Mouse (Mus musculus) kidney, adult 2 months (tissue): ENCODE measurements around the gene Arl4a. TPM values are rescaled to one million over a fixed set of nuclear protein-coding genes. Genes with fewer than 3 reads are reported as not detected.

Source experiments
- DNase-seq: peaks from one replicate; pipeline ENCODE4 v3.0.0; 2021
- H3K27ac ChIP-seq: fragments of 200-500 bp; 2 replicates; pipeline ENCODE4 v1.5.1; 2012; ENCODE audit warnings: low read depth, low read length, control low read depth, inconsistent platforms; ENCODE audit not compliant: insufficient read depth
- H3K27me3 ChIP-seq: fragments of 200-500 bp; replicated peaks from 2 replicates; pipeline ENCODE4 v1.6.1; 2012; ENCODE audit warnings: mild to moderate bottlenecking, moderate library complexity, low read length, inconsistent platforms; ENCODE audit not compliant: control insufficient read depth, insufficient read depth
- H3K36me3 ChIP-seq: fragments of 200-500 bp; 2 replicates; pipeline ENCODE4 v1.6.1; 2012; ENCODE audit warnings: mild to moderate bottlenecking, moderate library complexity, low read length, inconsistent platforms; ENCODE audit not compliant: control insufficient read depth, insufficient read depth
- H3K4me1 ChIP-seq: fragments of 200-500 bp; 2 replicates; pipeline ENCODE4 v1.6.1; 2011; ENCODE audit warnings: low read length; ENCODE audit not compliant: control insufficient read depth, insufficient read depth
- H3K4me3 ChIP-seq: fragments of 200-500 bp; 2 replicates; pipeline ENCODE4 v1.5.1; 2011; ENCODE audit warnings: mild to moderate bottlenecking, low read depth, low read length, control low read depth; ENCODE audit not compliant: insufficient read depth
- CTCF ChIP-seq: fragments of 200-500 bp; conservative IDR thresholded peaks from 2 replicates; pipeline ENCODE4 v1.5.1; 2011; ENCODE audit warnings: low read depth, mild to moderate bottlenecking, control low read depth, low read length, moderate library complexity, mixed read lengths; ENCODE audit not compliant: insufficient read depth, insufficient read length
- POLR2A ChIP-seq: fragments of 200-500 bp; IDR thresholded peaks from one replicate; pipeline ENCODE4 v1.6.1; 2011; ENCODE audit warnings: low read depth, low read length, control low read depth
- WGBS: fragments of 180-500 bp; shearing (Covaris S2); methylation state at CpG from one replicate; pipeline ENCODE4 v1.1.7; 2018; 5-methylcytosine and 5-hydroxymethylcytosine counted together
- polyA plus RNA-seq: library from polyadenylated mRNA; depleted of rRNA; stranded (reverse); fragments of >200 nt; gene quantifications from 2 replicates; pipeline ENCODE4 v1.2.3, GENCODE M21; 2012

Gene Arl4a
- polyA plus RNA-seq, 1 experiment = 12.4 TPM

GRCm38 (mm10) chr12:39992767-39993302 lies 45.0 kb downstream of the Arl4a start:
- WGBS = 74% methylated on average over 6 of the region's 6 CpGs
- no peaks in the 10 kb centered on the region for H3K36me3 ChIP-seq
- no peaks in the 10 kb centered on the region for H3K27me3 ChIP-seq
- H3K4me3 ChIP-seq = no peak overlapping the region
- DNase-seq = no peak
- TF ChIP-seq CTCF (no peak), POLR2A (no peak)
- no peak overlapping the region for H3K27ac ChIP-seq
- no peaks in the 10 kb centered on the region for H3K4me1 ChIP-seq

GRCm38 (mm10) chr12:39990830-39991780 lies 46.7 kb downstream of the Arl4a start:
- H3K36me3 ChIP-seq = no peaks in the 10 kb centered on the region
- no peak overlapping the region for H3K4me3 ChIP-seq
- no peak overlapping the region for H3K27ac ChIP-seq
- no peaks in the 10 kb centered on the region for H3K27me3 ChIP-seq
- H3K4me1 ChIP-seq = no peaks in the 10 kb centered on the region
- 61% methylated on average over 4 of the region's 4 CpGs for WGBS
- DNase-seq = no peak
- no peak for TF ChIP-seq CTCF
- no peak for TF ChIP-seq POLR2A

- DNase-seq = no peak
- Histone ChIP-seq H3K36me3 (no peaks in the 10 kb centered on the region), H3K27me3 (no peaks in the 10 kb centered on the region), H3K4me1 (no peaks in the 10 kb centered on the region), H3K27ac (no peak overlapping the region), H3K4me3 (no peak overlapping the region)
- TF ChIP-seq CTCF = no peak
- TF ChIP-seq POLR2A = no peak
- WGBS = 95% methylated on average over 4 of the region's 4 CpGs
Measured at GRCm38 (mm10) chr12:39989136-39989535, 48.7 kb downstream of the Arl4a start.

- no peaks in the 10 kb centered on the region for H3K27me3 ChIP-seq
- DNase-seq = no peak
- no peak overlapping the region for H3K27ac ChIP-seq
- no peak overlapping the region for H3K4me3 ChIP-seq
- no peak for TF ChIP-seq CTCF
- no peak for TF ChIP-seq POLR2A
- 92% methylated on average over 4 of the region's 4 CpGs for WGBS
- no peaks in the 10 kb centered on the region for H3K36me3 ChIP-seq
- no peaks in the 10 kb centered on the region for H3K4me1 ChIP-seq
Measured at GRCm38 (mm10) chr12:39987177-39987576, 50.6 kb downstream of the Arl4a start.

GRCm38 (mm10) chr12:39985639-39986038 lies 52.2 kb downstream of the Arl4a start:
- Histone ChIP-seq H3K27me3 (no peaks in the 10 kb centered on the region), H3K4me1 (no peaks in the 10 kb centered on the region), H3K27ac (no peak overlapping the region), H3K4me3 (no peak overlapping the region), H3K36me3 (no peaks in the 10 kb centered on the region)
- TF ChIP-seq POLR2A (no peak), CTCF (0 out of 2 replicates have a peak, but pooled peaks have one; percentile 9)
- 94% methylated on average over 7 of the region's 7 CpGs for WGBS
- DNase-seq = no peak

- no peak overlapping the region for H3K4me3 ChIP-seq
- 74% methylated on average over 1 of the region's 1 CpGs for WGBS
- TF ChIP-seq CTCF (no peak), POLR2A (no peak)
- no peaks in the 10 kb centered on the region for H3K4me1 ChIP-seq
- no peak for DNase-seq
- no peaks in the 10 kb centered on the region for H3K27me3 ChIP-seq
- H3K27ac ChIP-seq = no peak overlapping the region
- no peaks in the 10 kb centered on the region for H3K36me3 ChIP-seq
Measured at GRCm38 (mm10) chr12:39979792-39980191, 58.0 kb downstream of the Arl4a start.

- 95% methylated on average over 5 of the region's 5 CpGs for WGBS
- Histone ChIP-seq H3K27me3 (no peaks in the 10 kb centered on the region), H3K36me3 (no peaks in the 10 kb centered on the region), H3K4me1 (no peaks in the 10 kb centered on the region), H3K4me3 (no peak overlapping the region), H3K27ac (no peak overlapping the region)
- no peak for DNase-seq
- TF ChIP-seq POLR2A = no peak
- TF ChIP-seq CTCF = no peak
Measured at GRCm38 (mm10) chr12:39979066-39979465, 58.8 kb downstream of the Arl4a start.
